Mouse (Mus musculus): ENCODE measurements at regions not wholly inside any gene's neighbourhood (a gene's known extent, or its start where the extent isn't known, plus 50 kb on each side); places are given as distances from the start of the nearest gene placed in this dataset.

GRCm38 (mm10) chr12:13059473-13059872 is 117.8 kb upstream of the Mycn start:
- WGBS = 82% methylated on average over 2 of the region's 3 CpGs
- Histone ChIP-seq H3K36me3 (ENCODE audit: control insufficient read depth, insufficient read depth, low read length) (no peaks in the 10 kb centered on the region), H3K27me3 (replicated peaks; ENCODE audit: control insufficient read depth, insufficient read depth, low read length) (no peaks in the 10 kb centered on the region), H3K4me1 (ENCODE audit: control insufficient read depth, insufficient read depth, low read length) (peaks cover 4% of the 10 kb centered on the region; the same call in 1 of the 2 replicates), H3K9me3 (ENCODE audit: control insufficient read depth, low read length) (no peaks in the 10 kb centered on the region), H3K4me2 (ENCODE audit: low read depth, low read length) (no peak overlapping the region), H3K27ac (replicated peaks; ENCODE audit: low read depth, low read length) (no peak overlapping the region), H3K9ac (ENCODE audit: low read depth, low read length) (no peak overlapping the region), H3K4me3 (ENCODE audit: low read depth, low read length) (no peak overlapping the region)
- ATAC-seq (ENCODE audit: low read depth) (no peak), DNase-seq (ENCODE audit: low spot score) (no peak)

GRCm38 (mm10) chr12:13056246-13056645 is 114.5 kb upstream of the Mycn start:
- Histone ChIP-seq H3K4me3 (ENCODE audit: low read depth, low read length) (no peak overlapping the region), H3K9ac (ENCODE audit: low read depth, low read length) (no peak overlapping the region), H3K27ac (replicated peaks; ENCODE audit: low read depth, low read length) (no peak overlapping the region), H3K36me3 (ENCODE audit: control insufficient read depth, insufficient read depth, low read length) (no peaks in the 10 kb centered on the region), H3K9me3 (ENCODE audit: control insufficient read depth, low read length) (no peaks in the 10 kb centered on the region), H3K4me1 (ENCODE audit: control insufficient read depth, insufficient read depth, low read length) (peaks cover 9% of the 10 kb centered on the region; the same call in 1 of the 2 replicates), H3K4me2 (ENCODE audit: low read depth, low read length) (no peak overlapping the region), H3K27me3 (replicated peaks; ENCODE audit: control insufficient read depth, insufficient read depth, low read length) (no peaks in the 10 kb centered on the region)
- ATAC-seq (ENCODE audit: low read depth) (no peak), DNase-seq (ENCODE audit: low spot score) (peak; percentile 62)
- WGBS = 34% methylated on average over 7 of the region's 7 CpGs

- H3K27ac ChIP-seq (replicated peaks; ENCODE audit: low read depth, low read length) = no peak overlapping the region
- no peak for DNase-seq (ENCODE audit: low spot score)
- H3K27me3 ChIP-seq (replicated peaks; ENCODE audit: control insufficient read depth, insufficient read depth, low read length) = no peaks in the 10 kb centered on the region
- no peaks in the 10 kb centered on the region for H3K36me3 ChIP-seq (ENCODE audit: control insufficient read depth, insufficient read depth, low read length)
- peaks cover 9% of the 10 kb centered on the region; the same call in 1 of the 2 replicates for H3K4me1 ChIP-seq (ENCODE audit: control insufficient read depth, insufficient read depth, low read length)
- H3K9ac ChIP-seq (ENCODE audit: low read depth, low read length) = no peak overlapping the region
- H3K4me2 ChIP-seq (ENCODE audit: low read depth, low read length) = no peak overlapping the region
- ATAC-seq (ENCODE audit: low read depth) = no peak
- H3K4me3 ChIP-seq (ENCODE audit: low read depth, low read length) = no peak overlapping the region
- 59% methylated on average over 3 of the region's 3 CpGs for WGBS
- H3K9me3 ChIP-seq (ENCODE audit: control insufficient read depth, low read length) = no peaks in the 10 kb centered on the region
Measured at GRCm38 (mm10) chr12:13054611-13055010, 112.9 kb upstream of the Mycn start.

- Histone ChIP-seq H3K36me3 (ENCODE audit: control insufficient read depth, insufficient read depth, low read length) (no peaks in the 10 kb centered on the region), H3K4me1 (ENCODE audit: control insufficient read depth, insufficient read depth, low read length) (peaks cover 9% of the 10 kb centered on the region; the same call in 1 of the 2 replicates), H3K9me3 (ENCODE audit: control insufficient read depth, low read length) (no peaks in the 10 kb centered on the region), H3K27ac (replicated peaks; ENCODE audit: low read depth, low read length) (no peak overlapping the region), H3K4me3 (ENCODE audit: low read depth, low read length) (no peak overlapping the region), H3K4me2 (ENCODE audit: low read depth, low read length) (no peak overlapping the region), H3K9ac (ENCODE audit: low read depth, low read length) (no peak overlapping the region), H3K27me3 (replicated peaks; ENCODE audit: control insufficient read depth, insufficient read depth, low read length) (no peaks in the 10 kb centered on the region)
- ATAC-seq (ENCODE audit: low read depth) (no peak), DNase-seq (ENCODE audit: low spot score) (no peak)
- WGBS = 43% methylated on average over 5 of the region's 5 CpGs
Measured at GRCm38 (mm10) chr12:13053746-13054145, 112.0 kb upstream of the Mycn start.

GRCm38 (mm10) chr12:13052845-13053623 is 111.3 kb upstream of the Mycn start:
- 23% methylated on average over 9 of the region's 9 CpGs for WGBS
- no peak overlapping the region for H3K27ac ChIP-seq (replicated peaks; ENCODE audit: low read depth, low read length)
- DNase-seq (ENCODE audit: low spot score) (peak; percentile 62), ATAC-seq (ENCODE audit: low read depth) (peak; percentile 69; the same call in 1 of the 2 replicates)
- no peak overlapping the region for H3K4me3 ChIP-seq (ENCODE audit: low read depth, low read length)
- no peaks in the 10 kb centered on the region for H3K9me3 ChIP-seq (ENCODE audit: control insufficient read depth, low read length)
- no peak overlapping the region for H3K9ac ChIP-seq (ENCODE audit: low read depth, low read length)
- H3K27me3 ChIP-seq (replicated peaks; ENCODE audit: control insufficient read depth, insufficient read depth, low read length) = no peaks in the 10 kb centered on the region
- no peak overlapping the region for H3K4me2 ChIP-seq (ENCODE audit: low read depth, low read length)
- no peaks in the 10 kb centered on the region for H3K36me3 ChIP-seq (ENCODE audit: control insufficient read depth, insufficient read depth, low read length)
- H3K4me1 ChIP-seq (ENCODE audit: control insufficient read depth, insufficient read depth, low read length) = peaks cover 9% of the 10 kb centered on the region; the same call in 1 of the 2 replicates

GRCm38 (mm10) chr12:13052164-13052563 is 110.5 kb upstream of the Mycn start:
- H3K27ac ChIP-seq (replicated peaks; ENCODE audit: low read depth, low read length) = no peak overlapping the region
- no peak overlapping the region for H3K9ac ChIP-seq (ENCODE audit: low read depth, low read length)
- no peaks in the 10 kb centered on the region for H3K27me3 ChIP-seq (replicated peaks; ENCODE audit: control insufficient read depth, insufficient read depth, low read length)
- H3K9me3 ChIP-seq (ENCODE audit: control insufficient read depth, low read length) = no peaks in the 10 kb centered on the region
- no peaks in the 10 kb centered on the region for H3K36me3 ChIP-seq (ENCODE audit: control insufficient read depth, insufficient read depth, low read length)
- DNase-seq (ENCODE audit: low spot score) (no peak), ATAC-seq (ENCODE audit: low read depth) (no peak)
- H3K4me2 ChIP-seq (ENCODE audit: low read depth, low read length) = no peak overlapping the region
- no peak overlapping the region for H3K4me3 ChIP-seq (ENCODE audit: low read depth, low read length)
- peaks cover 9% of the 10 kb centered on the region; the same call in 1 of the 2 replicates for H3K4me1 ChIP-seq (ENCODE audit: control insufficient read depth, insufficient read depth, low read length)
- WGBS = 53% methylated on average over 6 of the region's 6 CpGs

- Histone ChIP-seq H3K9me3 (ENCODE audit: control insufficient read depth, low read length) (no peaks in the 10 kb centered on the region), H3K4me2 (ENCODE audit: low read depth, low read length) (no peak overlapping the region), H3K9ac (ENCODE audit: low read depth, low read length) (no peak overlapping the region), H3K36me3 (ENCODE audit: control insufficient read depth, insufficient read depth, low read length) (no peaks in the 10 kb centered on the region), H3K4me3 (ENCODE audit: low read depth, low read length) (no peak overlapping the region), H3K27me3 (replicated peaks; ENCODE audit: control insufficient read depth, insufficient read depth, low read length) (no peaks in the 10 kb centered on the region), H3K4me1 (ENCODE audit: control insufficient read depth, insufficient read depth, low read length) (0 out of 2 replicates have a peak, but pooled peaks cover 4% of the 10 kb centered on the region), H3K27ac (replicated peaks; ENCODE audit: low read depth, low read length) (no peak overlapping the region)
- ATAC-seq (ENCODE audit: low read depth) = no peak
- 15% methylated on average over 7 of the region's 8 CpGs for WGBS
- peak; percentile 56 for DNase-seq (ENCODE audit: low spot score)
Measured at GRCm38 (mm10) chr12:13049659-13050058, 107.9 kb upstream of the Mycn start.

GRCm38 (mm10) chr12:13048168-13048727 is 106.5 kb upstream of the Mycn start:
- Histone ChIP-seq H3K27me3 (replicated peaks; ENCODE audit: control insufficient read depth, insufficient read depth, low read length) (no peaks in the 10 kb centered on the region), H3K9me3 (ENCODE audit: control insufficient read depth, low read length) (no peaks in the 10 kb centered on the region), H3K36me3 (ENCODE audit: control insufficient read depth, insufficient read depth, low read length) (no peaks in the 10 kb centered on the region), H3K4me3 (ENCODE audit: low read depth, low read length) (no peak overlapping the region), H3K9ac (ENCODE audit: low read depth, low read length) (no peak overlapping the region), H3K27ac (replicated peaks; ENCODE audit: low read depth, low read length) (no peak overlapping the region), H3K4me1 (ENCODE audit: control insufficient read depth, insufficient read depth, low read length) (peaks cover 9% of the 10 kb centered on the region), H3K4me2 (ENCODE audit: low read depth, low read length) (no peak overlapping the region)
- ATAC-seq (ENCODE audit: low read depth) = no peak
- WGBS = 46% methylated on average over 13 of the region's 13 CpGs
- peak; percentile 13 for DNase-seq (ENCODE audit: low spot score)
